ENCODE assay signal across 17 mouse cellular contexts in the genomic region with DNA sequence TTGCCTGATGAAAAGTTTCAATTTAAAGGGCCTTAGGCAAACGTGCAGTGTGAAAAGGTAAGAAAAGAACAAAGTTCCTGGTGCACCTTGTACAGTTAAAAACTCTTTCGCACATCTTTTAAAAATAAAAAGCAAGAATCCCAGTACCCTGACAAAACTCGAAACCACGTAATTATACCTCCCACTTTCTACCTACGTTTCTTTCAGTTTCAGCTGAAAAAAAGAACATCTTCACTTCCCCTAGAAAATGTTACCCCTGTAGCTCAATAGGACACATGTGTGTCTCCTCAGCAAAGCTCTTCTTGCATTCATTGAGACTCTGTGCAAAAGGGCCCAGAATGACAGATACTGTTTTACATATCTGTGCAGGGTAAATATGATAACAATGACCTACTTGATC.
"Had no signal": no experiment of that assay in that cellular context is flagged by ENCODE, and none has a peak within 500 bp of the region (broad histone marks: within the 10 kb centered on the region; RNA-seq: fewer than 3 reads in every experiment).

No protein-coding gene starts in this region.

- H3K4me1 ChIP-seq: midbrain, embryonic 10.5 days; midbrain, embryonic 12.5 days; neural tube, embryonic 13.5 days; neural tube, embryonic 15.5 days had no signal

- H3K9ac ChIP-seq: lung, embryonic 14.5 days; midbrain, embryonic 12.5 days; neural tube, embryonic 13.5 days; neural tube, embryonic 15.5 days had no signal

- H3K9me3 ChIP-seq: midbrain, embryonic 10.5 days; neural tube, embryonic 13.5 days; neural tube, embryonic 15.5 days had no signal

- H3K4me3 ChIP-seq: midbrain, embryonic 10.5 days; midbrain, embryonic 12.5 days; myocyte; neural tube, embryonic 13.5 days; neural tube, embryonic 15.5 days had no signal

- H3K27ac ChIP-seq: midbrain, embryonic 10.5 days; midbrain, embryonic 12.5 days; neural tube, embryonic 13.5 days; neural tube, embryonic 15.5 days had no signal

- DNase-seq: lung, adult 18-20 months; lung, embryonic 14.5 days; lung, postnatal 10 days; lung, postnatal 4 days; midbrain, embryonic 14.5 days; retina, postnatal 1 day; right cerebral cortex, adult 18-20 months; right cerebral cortex, postnatal 25 days; right cerebral cortex, postnatal 4 days; thymus, adult 2 months; thymus, postnatal 25 days; thymus, postnatal 4 days had no signal

- H3K27me3 ChIP-seq: midbrain, embryonic 12.5 days; neural tube, embryonic 13.5 days; neural tube, embryonic 15.5 days had no signal

- H3K36me3 ChIP-seq: midbrain, embryonic 10.5 days; midbrain, embryonic 12.5 days; neural tube, embryonic 13.5 days; neural tube, embryonic 15.5 days had no signal

- H3K4me2 ChIP-seq: lung, embryonic 14.5 days; midbrain, embryonic 12.5 days; neural tube, embryonic 13.5 days; neural tube, embryonic 15.5 days had no signal
